Mouse (Mus musculus): ENCODE results near the gene Spink4.

GRCm38 (mm10) chr4:40976651-40977050 lies 56.8 kb downstream of the Spink4 start:
- TF ChIP-seq POLR2A (IDR thresholded peaks at IDR 0.05; ENCODE audit: low read depth, low read length) (no peak), CTCF (IDR thresholded peaks at IDR 0.05; ENCODE audit: extremely low read depth, insufficient read depth, insufficient read length, insufficient replicate concordance) (no peak)
